Mouse (Mus musculus) heart, embryonic 15.5 days (tissue): ENCODE results near the gene Milr1. TPM values are rescaled to one million over a fixed set of nuclear protein-coding genes. Genes with fewer than 3 reads are reported as not detected.
"Not testable (repeated sequence)": the region's sequence is repeated elsewhere in the genome, so short reads cannot be mapped to it uniquely, and the experiment has no call there.

Experiments used
- ATAC-seq: fragments of 200-750 bp; cut with Nextera tagmentation; replicated peaks from 2 replicates; pipeline ENCODE4 v1.8.0; 2017; ENCODE audit warnings: low read depth, moderate TSS enrichment; ENCODE audit not compliant: insufficient number of reproducible peaks, insufficient read depth, low FRiP score
- H3K27ac ChIP-seq: fragments of 300-500 bp; sonication (generic); 2 replicates; pipeline ENCODE4 v1.5.1; 2015; ENCODE audit warnings: mild to moderate bottlenecking, inconsistent platforms
- H3K27me3 ChIP-seq: fragments of 300-500 bp; sonication (generic); 2 replicates; pipeline ENCODE4 v1.6.1; 2015; ENCODE audit warnings: inconsistent platforms
- H3K36me3 ChIP-seq: fragments of 300-500 bp; sonication (generic); 2 replicates; pipeline ENCODE4 v1.6.1; 2015; ENCODE audit warnings: mild to moderate bottlenecking, inconsistent platforms
- H3K4me1 ChIP-seq: fragments of 300-500 bp; sonication (generic); replicated peaks from 2 replicates; pipeline ENCODE4 v1.6.1; 2015; ENCODE audit warnings: inconsistent platforms
- H3K4me2 ChIP-seq: fragments of 300-500 bp; sonication (generic); 2 replicates; pipeline ENCODE4 v1.6.1; 2015; ENCODE audit warnings: inconsistent platforms, mild to moderate bottlenecking, moderate library complexity
- H3K4me3 ChIP-seq: fragments of 300-500 bp; sonication (generic); 2 replicates; pipeline ENCODE4 v1.5.1; 2015; ENCODE audit warnings: mild to moderate bottlenecking, inconsistent platforms
- H3K9ac ChIP-seq: fragments of 300-500 bp; sonication (generic); 2 replicates; pipeline ENCODE4 v1.6.1; 2015; ENCODE audit warnings: mild to moderate bottlenecking, inconsistent platforms
- H3K9me3 ChIP-seq: fragments of 300-500 bp; sonication (generic); replicated peaks from 2 replicates; pipeline ENCODE4 v1.6.1; 2016; ENCODE audit warnings: inconsistent platforms
- WGBS: fragments of 180-500 bp; shearing (Covaris S2); methylation state at CpG from one replicate; pipeline ENCODE4 v1.1.7; 2015; ENCODE audit warnings: mixed read lengths; 5-methylcytosine and 5-hydroxymethylcytosine counted together
- polyA plus RNA-seq: library from polyadenylated mRNA; unstranded; fragments of >200 nt; fragmentation: Nextera tagmentation; extraction: Ambion mirVana; gene quantifications from 2 replicates; pipeline ENCODE4 v1.2.1, GENCODE M21; 2015

Milr1 gene
- polyA plus RNA-seq, 1 experiment from 2014 or later = 0.88 TPM

GRCm38 (mm10) chr11:106777395-106777794 lies 26.4 kb downstream of the Milr1 start:
- Histone ChIP-seq H3K9me3 (no peaks in the 10 kb centered on the region), H3K9ac (no peak overlapping the region), H3K4me1 (peaks cover 10% of the 10 kb centered on the region; the same call in 1 of the 2 replicates), H3K27me3 (no peaks in the 10 kb centered on the region), H3K4me3 (no peak overlapping the region), H3K27ac (no peak overlapping the region), H3K4me2 (no peak overlapping the region), H3K36me3 (peaks cover 58% of the 10 kb centered on the region)
- ATAC-seq = no peak
- WGBS = 86% methylated on average over 3 of the region's 3 CpGs

GRCm38 (mm10) chr11:106778132-106778531 lies 27.1 kb downstream of the Milr1 start:
- peak overlapping the region; percentile 80; the same call in 1 of the 2 replicates for H3K4me2 ChIP-seq
- no peaks in the 10 kb centered on the region for H3K27me3 ChIP-seq
- ATAC-seq = no peak
- H3K4me3 ChIP-seq = no peak overlapping the region
- peaks cover 10% of the 10 kb centered on the region; the same call in 1 of the 2 replicates for H3K4me1 ChIP-seq
- 89% methylated on average over 7 of the region's 7 CpGs for WGBS
- H3K9ac ChIP-seq = no peak overlapping the region
- H3K9me3 ChIP-seq = no peaks in the 10 kb centered on the region
- H3K27ac ChIP-seq = no peak overlapping the region
- peaks cover 58% of the 10 kb centered on the region for H3K36me3 ChIP-seq

- Histone ChIP-seq H3K27me3 (no peaks in the 10 kb centered on the region), H3K4me2 (peak overlapping the region; percentile 80), H3K36me3 (peaks cover 59% of the 10 kb centered on the region), H3K4me3 (peak overlapping the region; percentile 80), H3K9ac (peak overlapping the region; percentile 87), H3K27ac (peak overlapping the region; percentile 97), H3K4me1 (peaks cover 10% of the 10 kb centered on the region; the same call in 1 of the 2 replicates), H3K9me3 (no peaks in the 10 kb centered on the region)
- WGBS = 2% methylated on average over 39 of the region's 39 CpGs
- peak; percentile 80 for ATAC-seq
Observed at GRCm38 (mm10) chr11:106778589-106779387, 27.8 kb downstream of the Milr1 start.

DNA sequence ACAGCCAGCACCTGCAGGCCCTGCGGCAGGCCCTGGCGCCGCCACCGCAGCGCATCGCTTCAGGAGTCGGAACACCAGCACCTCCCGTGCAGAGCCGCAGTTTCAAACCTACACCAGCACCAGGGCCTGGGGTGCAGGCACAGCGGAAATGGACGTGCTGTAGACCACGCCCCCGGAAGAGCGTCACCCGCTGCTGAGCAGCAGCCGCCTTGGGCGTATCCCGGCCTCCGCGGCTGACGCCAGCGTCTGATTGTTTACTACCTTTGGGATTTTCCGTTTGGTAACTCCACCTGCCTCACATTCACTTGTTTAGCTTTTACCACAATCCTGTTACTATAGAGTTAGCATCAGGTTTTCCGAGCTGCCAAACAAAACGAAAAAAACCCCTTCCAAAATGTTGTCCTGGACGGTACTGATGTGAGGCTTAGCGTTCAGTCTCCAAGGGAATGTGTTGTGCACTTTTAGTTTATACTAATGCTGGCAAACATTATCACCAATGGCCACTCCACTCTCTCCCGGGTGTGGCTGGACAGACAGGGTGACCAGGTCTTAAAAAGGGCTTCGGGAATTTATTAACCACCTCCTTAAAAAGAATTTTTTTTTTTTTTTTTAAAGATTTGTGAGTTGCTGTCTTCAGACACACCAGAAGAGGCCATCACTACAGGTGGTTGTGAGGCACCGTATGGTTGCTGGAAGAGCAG lies 28.5 kb downstream of the Milr1 start, which contains the start of gene Polg2:
Gene Polg2 (minus strand): TSS at position 150 of the 701 bp plus-strand sequence.
- H3K9me3 ChIP-seq = no peaks in the 10 kb centered on the region
- peak; percentile 98 for ATAC-seq
- peak within 1 kb of the TSS; percentile 80 for H3K4me2 ChIP-seq
- peaks cover 10% of the 10 kb centered on the region; the same call in 1 of the 2 replicates for H3K4me1 ChIP-seq
- peak within 1 kb of the TSS; percentile 80 for H3K4me3 ChIP-seq
- no peaks in the 10 kb centered on the region for H3K27me3 ChIP-seq
- peak within 1 kb of the TSS; percentile 87 for H3K9ac ChIP-seq
- peaks cover 59% of the 10 kb centered on the region for H3K36me3 ChIP-seq
- peak within 1 kb of the TSS; percentile 97 for H3K27ac ChIP-seq
- 2% methylated on average over 30 of the region's 30 CpGs for WGBS

GRCm38 (mm10) chr11:106780089-106780425 lies 29.0 kb downstream of the Milr1 start:
- Histone ChIP-seq H3K9me3 (no peaks in the 10 kb centered on the region), H3K4me2 (peak overlapping the region; percentile 80; the same call in 1 of the 2 replicates), H3K27ac (peak overlapping the region; percentile 97), H3K9ac (0 out of 2 replicates have a peak overlapping the region, but pooled peaks have one; percentile 29), H3K27me3 (no peaks in the 10 kb centered on the region), H3K4me3 (peak overlapping the region; percentile 80), H3K36me3 (peaks cover 59% of the 10 kb centered on the region), H3K4me1 (peaks cover 10% of the 10 kb centered on the region; the same call in 1 of the 2 replicates)
- WGBS = 65% methylated on average over 4 of the region's 4 CpGs
- no peak for ATAC-seq

- Histone ChIP-seq H3K27ac (no peak overlapping the region; the same call in 1 of the 2 replicates), H3K9me3 (no peaks in the 10 kb centered on the region), H3K9ac (no peak overlapping the region), H3K4me1 (peaks cover 16% of the 10 kb centered on the region), H3K36me3 (peaks cover 61% of the 10 kb centered on the region), H3K27me3 (no peaks in the 10 kb centered on the region), H3K4me2 (no peak overlapping the region), H3K4me3 (no peak overlapping the region)
- ATAC-seq = no peak
- WGBS = 79% methylated on average over 6 of the region's 6 CpGs
Observed at GRCm38 (mm10) chr11:106780590-106781220, 29.7 kb downstream of the Milr1 start.

GRCm38 (mm10) chr11:106782271-106782670 lies 31.2 kb downstream of the Milr1 start:
- H3K27ac ChIP-seq, H3K4me3 ChIP-seq, H3K9ac ChIP-seq, H3K4me2 ChIP-seq, H3K27me3 ChIP-seq, ATAC-seq, H3K9me3 ChIP-seq: not testable (repeated sequence)
- Histone ChIP-seq H3K36me3 (peaks cover 59% of the 10 kb centered on the region), H3K4me1 (peaks cover 25% of the 10 kb centered on the region)
- 84% methylated on average over 7 of the region's 7 CpGs for WGBS

DNA sequence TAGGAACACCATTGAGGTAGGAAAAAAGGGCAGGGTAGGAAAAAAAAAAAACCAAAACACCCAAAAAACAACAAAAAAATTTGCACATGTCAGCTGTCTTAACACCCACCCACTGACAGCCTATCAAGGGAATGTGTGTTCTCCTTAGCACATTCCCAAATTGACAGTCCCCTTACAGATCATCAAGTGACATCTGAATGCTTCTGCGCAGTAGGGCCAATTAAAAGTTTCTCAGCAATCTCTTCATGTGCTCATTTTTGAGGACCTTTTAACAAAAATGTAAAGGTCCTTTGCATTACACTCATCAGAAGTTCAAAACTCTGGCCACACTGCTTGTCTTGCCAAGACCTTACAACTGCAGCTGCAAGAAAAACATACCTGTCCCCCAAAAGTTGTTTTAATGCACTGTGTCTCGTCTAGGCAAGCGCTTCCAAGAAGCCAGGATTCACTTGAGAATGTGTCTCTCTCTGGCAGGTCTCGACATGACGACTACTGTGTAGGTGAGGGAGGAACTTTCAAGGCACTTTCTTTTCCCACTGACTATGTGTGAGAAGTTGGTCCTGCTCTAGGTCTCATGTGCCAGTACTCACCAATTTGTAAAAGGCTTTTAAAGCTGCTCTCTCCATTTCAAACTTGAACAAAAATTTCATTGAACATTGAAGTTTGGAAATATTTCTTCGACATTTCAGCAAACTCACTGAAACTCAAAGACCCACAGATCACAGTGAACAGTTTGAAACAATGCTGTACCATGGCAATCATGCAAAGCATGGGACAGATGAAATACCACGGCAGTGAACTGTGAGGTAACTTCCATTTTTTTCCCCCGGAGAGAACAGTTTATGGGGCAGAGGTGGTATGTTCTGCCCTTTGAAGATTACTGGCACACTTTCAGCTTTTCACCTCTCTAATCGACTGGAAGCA lies 32.1 kb downstream of the Milr1 start:
- H3K27me3 ChIP-seq = no peaks in the 10 kb centered on the region
- H3K36me3 ChIP-seq = peaks cover 59% of the 10 kb centered on the region
- no peak overlapping the region for H3K4me2 ChIP-seq
- H3K4me1 ChIP-seq = peaks cover 22% of the 10 kb centered on the region
- 75% methylated on average over 9 of the region's 9 CpGs for WGBS
- H3K27ac ChIP-seq = no peak overlapping the region
- H3K4me3 ChIP-seq = no peak overlapping the region
- ATAC-seq = no peak
- no peaks in the 10 kb centered on the region for H3K9me3 ChIP-seq
- no peak overlapping the region for H3K9ac ChIP-seq

- Histone ChIP-seq H3K4me2 (no peak overlapping the region), H3K9me3 (no peaks in the 10 kb centered on the region), H3K4me3 (no peak overlapping the region), H3K36me3 (peaks cover 59% of the 10 kb centered on the region), H3K4me1 (peaks cover 22% of the 10 kb centered on the region), H3K27ac (no peak overlapping the region), H3K9ac (no peak overlapping the region), H3K27me3 (no peaks in the 10 kb centered on the region)
- no peak for ATAC-seq
- WGBS = 81% methylated on average over 2 of the region's 2 CpGs
Observed at GRCm38 (mm10) chr11:106784476-106784875, 33.5 kb downstream of the Milr1 start.

- peaks cover 20% of the 10 kb centered on the region for H3K4me1 ChIP-seq
- H3K27me3 ChIP-seq = no peaks in the 10 kb centered on the region
- WGBS = 68% methylated on average over 1 of the region's 1 CpGs
- H3K4me2 ChIP-seq = no peak overlapping the region; the same call in 1 of the 2 replicates
- H3K9ac ChIP-seq = no peak overlapping the region
- no peak overlapping the region for H3K4me3 ChIP-seq
- H3K36me3 ChIP-seq = peaks cover 58% of the 10 kb centered on the region
- no peak for ATAC-seq
- H3K27ac ChIP-seq = no peak overlapping the region
- H3K9me3 ChIP-seq = no peaks in the 10 kb centered on the region
Observed at GRCm38 (mm10) chr11:106785043-106785442, 34.0 kb downstream of the Milr1 start.
